Mouse (Mus musculus) cerebellum, postnatal 10 days (tissue): ENCODE results near the gene Chrna10.

Experiments used
- DNase-seq, 2 experiments: peaks; one replicate each; pipeline ENCODE4 v3.0.0; 2021; ENCODE audit warnings: mixed read lengths in 2 of 2

Gene Chrna10

DNA sequence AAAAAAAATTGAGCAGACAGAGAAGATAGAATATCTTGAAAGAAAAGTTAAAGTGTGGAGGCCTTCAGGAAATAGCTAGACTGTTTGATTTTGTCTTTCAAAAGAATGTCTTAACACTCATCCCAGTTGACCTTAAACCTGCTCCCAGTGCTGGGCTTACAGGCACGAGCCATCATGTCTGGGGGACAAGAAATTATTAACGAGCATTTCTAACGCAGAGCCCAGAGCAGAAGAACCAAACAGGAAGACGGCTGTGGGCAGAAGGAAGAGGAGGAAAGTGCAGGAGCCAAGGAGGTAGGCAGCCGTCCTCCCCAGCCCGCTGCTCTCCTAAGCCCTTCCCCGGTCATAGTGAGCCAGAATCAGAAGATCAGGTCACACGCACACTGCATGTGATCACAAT, 36.3 kb downstream of the Chrna10 start:
- no peak for DNase-seq

DNA sequence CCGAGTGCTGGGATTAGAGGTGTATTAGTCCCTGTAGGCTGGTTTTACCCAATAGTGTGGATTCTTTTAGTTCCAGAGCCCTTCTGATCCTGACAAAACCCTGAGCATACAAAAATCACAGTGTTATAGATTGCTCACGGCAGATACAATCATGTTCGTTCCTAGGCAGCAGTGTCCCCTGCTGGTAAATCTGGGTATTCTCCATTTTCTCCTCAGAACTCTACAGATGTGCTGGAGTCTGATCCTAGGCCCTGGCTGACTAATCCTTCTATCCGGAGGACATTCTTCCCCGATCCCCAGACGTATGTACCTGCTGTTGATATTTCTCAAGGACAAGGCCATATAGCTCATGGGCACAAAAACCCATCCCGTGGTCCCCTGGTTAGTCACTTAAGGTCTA, 38.1 kb downstream of the Chrna10 start:
- peak; percentile 54 to 61 for DNase-seq

DNA sequence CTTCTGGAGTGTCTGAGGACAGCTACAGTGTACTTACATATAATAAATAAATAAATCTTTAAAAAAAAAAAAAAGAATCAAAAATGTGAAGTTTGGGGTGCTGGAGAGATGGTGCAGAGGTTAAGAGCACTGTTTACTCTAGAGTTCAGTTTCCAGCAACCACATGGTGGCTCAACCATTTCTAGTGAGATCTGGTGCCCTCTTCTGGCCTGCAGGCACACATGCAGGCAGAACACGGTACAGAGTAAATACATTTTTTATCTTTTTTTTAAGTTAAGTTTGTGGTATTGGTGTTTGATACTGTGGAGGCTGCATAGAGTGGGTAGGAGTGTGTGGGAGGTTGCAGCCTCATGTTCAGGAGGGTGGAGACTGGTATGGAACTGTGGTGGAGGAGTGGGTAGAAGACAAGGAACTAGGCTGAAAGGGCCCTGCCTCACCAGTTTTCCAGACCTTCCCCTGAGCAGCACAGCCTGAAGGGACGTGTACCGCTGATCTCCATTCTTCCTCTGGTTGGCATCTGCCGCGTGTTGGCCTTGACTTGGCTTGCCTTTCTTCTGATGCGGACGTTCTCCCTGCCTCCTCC, 39.8 kb downstream of the Chrna10 start:
- peak; percentile 34 to 37 for DNase-seq

DNA sequence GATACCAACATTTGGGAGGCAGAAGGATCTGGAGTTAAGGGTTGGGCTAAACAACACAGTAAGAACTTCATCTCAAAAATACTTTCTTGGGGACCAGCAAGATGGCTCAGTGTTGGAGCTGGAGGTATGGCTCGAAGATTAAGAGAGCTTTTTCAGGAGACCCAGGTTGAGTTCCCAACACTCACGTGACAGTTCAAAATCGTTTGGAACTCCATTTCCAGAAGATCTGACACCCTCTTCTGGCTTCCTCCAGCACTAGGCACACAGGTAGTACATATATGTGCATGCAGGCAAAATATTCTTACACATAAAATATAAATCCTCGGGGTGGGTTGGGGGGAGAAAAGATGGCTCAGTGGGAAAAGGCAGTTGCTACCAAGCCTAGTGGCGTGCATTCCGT, 50.3 kb downstream of the Chrna10 start:
- DNase-seq = no peak

DNA sequence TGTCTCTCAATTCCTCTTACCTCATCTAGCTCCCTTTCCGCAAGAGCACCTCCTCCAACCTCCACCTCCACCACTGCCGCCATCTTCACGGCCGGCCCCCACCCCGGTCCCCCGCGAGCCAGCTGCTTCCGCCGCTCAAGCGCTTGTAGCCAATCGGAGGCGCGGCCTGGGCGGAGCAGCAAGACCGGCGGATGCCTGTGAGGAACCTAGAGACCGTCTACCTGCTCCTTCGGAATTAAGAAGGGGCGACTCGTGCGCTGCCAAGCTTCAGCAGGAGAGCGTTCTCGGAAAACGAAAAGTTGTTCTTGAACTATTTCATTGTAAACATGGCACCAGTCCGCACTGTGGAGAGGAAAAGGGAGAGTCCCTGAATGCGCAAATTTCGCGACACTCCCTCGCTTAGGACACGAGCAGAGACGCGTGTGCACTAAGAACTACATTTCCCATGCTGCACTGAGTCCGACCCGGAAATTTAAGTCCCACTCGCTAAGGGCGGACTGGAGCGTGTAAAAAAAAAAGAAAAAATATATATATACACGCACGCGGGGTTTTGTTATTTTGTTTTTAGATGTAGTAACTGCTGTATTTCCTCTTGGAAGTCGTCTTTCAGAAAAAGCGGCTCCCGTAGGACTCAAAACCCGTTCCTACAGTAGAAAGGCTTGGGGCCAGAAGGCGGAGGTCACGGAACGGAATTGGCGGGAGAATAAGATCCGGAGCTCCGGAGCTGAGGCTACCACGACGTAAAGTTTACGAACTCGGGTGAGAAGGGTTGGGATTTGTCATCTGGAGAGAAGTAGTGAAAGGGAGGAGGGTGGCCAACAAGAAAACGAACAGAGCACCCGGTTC, 51.4 kb downstream of the Chrna10 start, which contains the start of the genes Rnf121, Xndc1 and Xntrpc:
Gene Rnf121 (minus strand): TSS at position 424 of the 846 bp plus-strand sequence.
Gene Xndc1 (plus strand): TSS at position 466 of the 846 bp plus-strand sequence.
Gene Xntrpc (plus strand): TSS at position 668 of the 846 bp plus-strand sequence.
- peak; percentile 94 to 96 for DNase-seq

DNA sequence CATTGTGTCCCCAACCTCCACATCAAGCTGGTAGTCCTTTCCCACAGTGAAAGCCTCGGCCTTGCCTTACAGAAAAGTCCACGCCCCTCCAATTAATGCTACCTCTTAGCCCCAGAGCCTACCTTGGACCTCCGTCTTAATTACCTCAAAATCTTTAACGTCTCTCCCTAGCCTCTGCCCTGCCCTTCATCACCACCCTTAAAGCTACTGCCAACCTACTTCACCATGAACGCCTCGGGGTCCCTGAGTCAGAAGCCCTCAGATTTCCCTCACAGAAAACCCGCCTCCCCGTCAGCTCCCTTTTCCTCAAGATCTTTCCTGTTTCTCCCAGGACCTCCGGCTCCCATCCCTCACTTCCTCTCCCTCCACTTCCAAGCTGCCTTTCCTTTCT, 52.0 kb downstream of the Chrna10 start:
- no peak for DNase-seq

DNA sequence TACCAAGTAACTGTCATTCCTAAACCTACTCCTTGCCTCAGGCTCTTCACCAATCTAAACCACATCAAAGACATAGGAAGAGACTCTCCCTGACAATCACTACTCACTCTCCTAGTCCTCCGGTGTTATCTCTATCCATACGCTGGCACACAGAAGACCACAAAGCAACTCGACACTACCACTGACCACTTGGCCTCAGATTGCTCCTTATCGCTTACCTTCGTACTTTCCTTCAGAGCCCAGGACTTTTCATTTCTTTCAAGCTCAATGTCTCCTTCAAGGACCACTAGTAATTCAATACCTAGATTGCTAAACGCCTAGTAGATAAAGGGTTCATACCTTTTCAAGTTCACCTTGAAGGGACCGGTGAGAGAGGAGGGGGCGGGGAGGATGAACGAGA, 52.7 kb downstream of the Chrna10 start:
- DNase-seq = no peak

DNA sequence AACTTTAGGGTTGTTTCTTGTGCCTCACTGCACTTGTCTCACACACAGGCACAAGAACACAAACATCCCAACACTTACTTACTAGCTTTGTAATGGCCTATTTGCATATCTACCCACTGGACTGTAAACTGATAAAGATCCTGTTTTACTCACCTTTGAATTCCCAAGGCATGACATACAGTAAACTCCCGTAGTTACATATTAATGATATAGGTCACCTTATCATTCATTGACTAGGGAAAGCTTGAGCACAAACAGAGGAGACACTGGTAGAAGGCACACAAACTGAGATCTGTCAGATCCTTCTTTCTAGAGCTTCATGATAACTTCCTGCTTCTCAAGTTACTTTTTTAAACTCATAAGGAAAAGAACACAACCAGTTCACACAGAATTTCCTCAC, 54.4 kb downstream of the Chrna10 start:
- no peak for DNase-seq

DNA sequence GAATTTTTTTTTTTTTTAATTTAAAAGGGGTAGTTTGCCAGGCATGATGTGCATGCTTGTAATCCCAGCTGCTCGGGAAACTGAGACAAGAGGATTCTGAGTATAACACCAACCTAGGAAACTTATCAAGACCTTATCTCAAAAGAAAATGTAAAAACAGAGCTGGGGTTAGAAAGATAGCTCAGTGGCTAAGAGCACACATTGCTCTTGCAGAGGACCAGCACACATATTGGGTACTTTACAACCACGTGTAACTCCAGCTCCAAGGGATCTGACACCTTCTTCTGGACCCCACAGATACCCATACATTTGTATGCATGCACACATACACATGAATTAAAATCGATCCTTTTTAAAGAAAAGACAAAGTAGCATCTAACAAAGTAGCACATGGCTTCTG, 55.3 kb downstream of the Chrna10 start:
- DNase-seq = no peak
